Mouse (Mus musculus): ENCODE measurements around the gene Jazf1.
A peak's percentile ranks its signal among the peaks of the same experiment; 100 is the strongest.

The Jazf1 gene

GRCm38 (mm10) chr6:52858911-52859431 is 209.5 kb downstream of the Jazf1 start:
- no peak for DNase-seq (ENCODE audit: low read depth, low spot score)

GRCm38 (mm10) chr6:52852404-52853107 is 215.9 kb downstream of the Jazf1 start:
- no peak for DNase-seq (ENCODE audit: low read depth, low spot score)

- DNase-seq (ENCODE audit: low read depth, low spot score): no peak
These were observed 216.5 kb downstream of the Jazf1 start for GRCm38 (mm10) chr6:52851975-52852374.

GRCm38 (mm10) chr6:52851019-52851418 is 217.4 kb downstream of the Jazf1 start:
- peak; percentile 66 for DNase-seq (ENCODE audit: low read depth, low spot score)

- no peak for DNase-seq (ENCODE audit: low read depth, low spot score)
These were observed 220.2 kb downstream of the Jazf1 start for GRCm38 (mm10) chr6:52848199-52848598.

- DNase-seq (ENCODE audit: low read depth, low spot score): no peak
These were observed 222.1 kb downstream of the Jazf1 start for GRCm38 (mm10) chr6:52846314-52846713.

GRCm38 (mm10) chr6:52844741-52845140 is 223.7 kb downstream of the Jazf1 start:
- peak; percentile 54 for DNase-seq (ENCODE audit: low read depth, low spot score)

GRCm38 (mm10) chr6:52843027-52843426 is 225.4 kb downstream of the Jazf1 start:
- DNase-seq (ENCODE audit: low read depth, low spot score): peak; percentile 57

- DNase-seq (ENCODE audit: low read depth, low spot score): no peak
These were observed 225.8 kb downstream of the Jazf1 start for GRCm38 (mm10) chr6:52842598-52842997.

- DNase-seq (ENCODE audit: low read depth, low spot score): no peak
These were observed 226.8 kb downstream of the Jazf1 start for GRCm38 (mm10) chr6:52841611-52842010.

GRCm38 (mm10) chr6:52840589-52841044 is 227.8 kb downstream of the Jazf1 start:
- DNase-seq (ENCODE audit: low read depth, low spot score): no peak

- DNase-seq (ENCODE audit: low read depth, low spot score): peak; percentile 93
These were observed 229.7 kb downstream of the Jazf1 start for GRCm38 (mm10) chr6:52838691-52839090.

- DNase-seq (ENCODE audit: low read depth, low spot score): no peak
These were observed 230.6 kb downstream of the Jazf1 start for GRCm38 (mm10) chr6:52837792-52838191.

GRCm38 (mm10) chr6:52836201-52836950 is 232.1 kb downstream of the Jazf1 start:
- no peak for DNase-seq (ENCODE audit: low read depth, low spot score)

- DNase-seq (ENCODE audit: low read depth, low spot score): no peak
These were observed 240.6 kb downstream of the Jazf1 start for GRCm38 (mm10) chr6:52827752-52828277.

GRCm38 (mm10) chr6:52825535-52825934 is 242.9 kb downstream of the Jazf1 start:
- peak; percentile 98 for DNase-seq (ENCODE audit: low read depth, low spot score)

- peak; percentile 86 for DNase-seq (ENCODE audit: low read depth, low spot score)
These were observed 243.4 kb downstream of the Jazf1 start for GRCm38 (mm10) chr6:52824977-52825482.

GRCm38 (mm10) chr6:52823064-52823463 is 245.4 kb downstream of the Jazf1 start:
- no peak for DNase-seq (ENCODE audit: low read depth, low spot score)

- DNase-seq (ENCODE audit: low read depth, low spot score): peak; percentile 39
These were observed 245.8 kb downstream of the Jazf1 start for GRCm38 (mm10) chr6:52822625-52823024.

GRCm38 (mm10) chr6:52819353-52819752 is 249.1 kb downstream of the Jazf1 start:
- DNase-seq (ENCODE audit: low read depth, low spot score): no peak

GRCm38 (mm10) chr6:52818041-52818440 is 250.4 kb downstream of the Jazf1 start:
- DNase-seq (ENCODE audit: low read depth, low spot score): no peak

- no peak for DNase-seq (ENCODE audit: low read depth, low spot score)
These were observed 251.1 kb downstream of the Jazf1 start for GRCm38 (mm10) chr6:52817203-52817874.

Measured in brain, adult 2 months (tissue).